Mouse (Mus musculus) embryonic fibroblast, embryonic 13.5 days (primary cell): Measurements from ENCODE around the gene Trpc4. TPM values are rescaled to one million over a fixed set of nuclear protein-coding genes. Genes with fewer than 3 reads are reported as not detected.

Source experiments
- H3K27ac ChIP-seq: 2 replicates; pipeline ENCODE4 v1.5.1; 2012; ENCODE audit warnings: low read length, control low read depth, inconsistent platforms; ENCODE audit not compliant: insufficient read depth
- H3K4me1 ChIP-seq: 2 replicates; pipeline ENCODE4 v1.6.1; 2011; ENCODE audit warnings: low read length; ENCODE audit not compliant: control insufficient read depth, insufficient read depth
- H3K4me3 ChIP-seq: 2 replicates; pipeline ENCODE4 v1.5.1; 2011; ENCODE audit warnings: mild to moderate bottlenecking, control low read depth, low read length; ENCODE audit not compliant: insufficient read depth
- CTCF ChIP-seq: IDR thresholded peaks from 2 replicates; pipeline ENCODE4 v1.5.1; 2011; ENCODE audit warnings: mild to moderate bottlenecking, control low read depth, low read length, moderate library complexity, borderline replicate concordance; ENCODE audit not compliant: insufficient read depth
- POLR2A ChIP-seq: IDR thresholded peaks from 2 replicates; pipeline ENCODE4 v1.6.1; 2011; ENCODE audit warnings: low read depth, mild to moderate bottlenecking, control low read depth, low read length, moderate library complexity
- polyA plus RNA-seq: library from polyadenylated mRNA; stranded (reverse); fragments of >200 nt; gene quantifications from 2 replicates; pipeline ENCODE4 v1.2.4, GENCODE M21; 2011; ENCODE audit warnings: low read depth; ENCODE audit not compliant: missing spikeins, insufficient read length

Gene Trpc4
- polyA plus RNA-seq, 1 experiment, result not detected

DNA sequence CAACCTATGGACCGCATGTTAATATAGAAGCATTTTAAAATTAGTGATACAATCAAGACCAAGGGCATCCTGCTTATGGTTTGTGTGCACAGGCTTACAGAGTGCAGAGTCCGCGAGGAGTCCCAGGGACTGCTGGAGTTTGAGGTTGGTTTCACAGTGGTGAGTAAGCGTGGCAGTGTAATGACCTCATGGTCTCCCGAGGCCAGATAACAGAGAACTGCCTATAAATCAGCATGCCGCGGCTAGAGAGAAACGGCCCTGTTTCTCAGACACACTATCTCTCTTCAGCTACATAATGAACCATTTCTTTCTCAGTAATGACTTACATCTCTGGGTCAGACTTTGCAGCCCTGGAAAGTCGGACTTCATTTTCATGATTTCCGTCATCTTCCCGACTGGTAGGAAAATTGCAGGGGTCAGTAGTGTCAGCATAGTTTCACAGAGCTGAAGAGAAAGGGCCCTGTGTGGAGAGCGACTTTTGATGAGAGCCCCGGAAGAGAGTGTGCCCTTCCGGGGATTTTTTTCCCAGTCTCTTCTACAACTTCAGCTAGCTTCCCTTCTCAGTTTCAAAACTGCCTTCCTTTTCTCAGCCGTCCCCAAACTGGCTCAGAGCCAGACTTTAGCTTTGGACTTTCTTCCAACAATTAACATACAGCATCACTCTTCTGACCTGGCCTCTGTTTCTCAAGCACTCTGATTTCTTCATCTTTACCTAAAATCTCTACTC lies 202.8 kb downstream of the Trpc4 start:
- TF ChIP-seq POLR2A (no peak; the same call in 1 of the 2 replicates), CTCF (no peak)
- Histone ChIP-seq H3K27ac (peak overlapping the region; percentile 94), H3K4me3 (peak overlapping the region; percentile 8; the same call in 1 of the 2 replicates), H3K4me1 (peaks cover 6% of the 10 kb centered on the region; the same call in 1 of the 2 replicates)

DNA sequence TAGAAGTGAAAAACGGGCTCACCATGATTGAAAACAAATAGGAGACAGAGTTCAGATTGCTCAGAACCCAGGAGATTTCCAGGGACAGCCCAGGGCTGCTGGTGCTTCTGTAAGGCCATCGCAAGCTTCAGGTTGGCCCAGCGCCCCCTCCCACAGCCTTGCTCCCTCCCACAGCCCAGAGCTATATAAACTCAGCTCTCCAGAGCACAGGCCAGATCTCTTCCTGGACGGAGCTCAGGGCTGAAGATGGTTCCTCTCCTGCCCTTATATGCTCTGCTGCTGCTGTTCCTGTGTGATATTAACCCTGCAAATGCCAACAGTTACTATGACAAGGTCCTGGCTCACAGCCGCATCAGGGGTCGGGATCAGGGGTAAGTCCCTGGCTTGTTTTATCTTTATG lies 205.1 kb downstream of the Trpc4 start, which contains the start of gene Postn:
Gene Postn (plus strand): TSS at position 213 of the 400 bp plus-strand sequence.
- peaks cover 6% of the 10 kb centered on the region; the same call in 1 of the 2 replicates for H3K4me1 ChIP-seq
- TF ChIP-seq CTCF, result no peak
- peak; percentile 99 for TF ChIP-seq POLR2A
- H3K4me3 ChIP-seq, result peak within 1 kb of the TSS; percentile 51
- H3K27ac ChIP-seq, result peak within 1 kb of the TSS; percentile 71

GRCm38 (mm10) chr3:54361656-54362055 lies 205.8 kb downstream of the Trpc4 start:
- Histone ChIP-seq H3K4me3 (peak overlapping the region; percentile 51), H3K4me1 (peaks cover 6% of the 10 kb centered on the region; the same call in 1 of the 2 replicates), H3K27ac (no peak overlapping the region)
- TF ChIP-seq POLR2A (no peak; the same call in 1 of the 2 replicates), CTCF (no peak)

Other genes with a start within 250 kb of the Trpc4 start
- gene Postn, start 205.1 kb downstream of the Trpc4 start, polyA plus RNA-seq, result 1,715 and 3,345 TPM in 2 replicates